Comparison of ENCODE assay signal across 13 mouse cellular contexts in genomic region chr3:127823886-127824863, GRCm38 (mm10). TPM values are rescaled to one million over a fixed set of nuclear protein-coding genes. Genes with fewer than 3 reads are reported as not detected.
DNase-seq lines count a peak whose midpoint lies in the region; ATAC-seq lines count a peak whose summit lies in the region.
"Had no signal": no experiment of that assay in that cellular context is flagged by ENCODE, and none has a peak within 500 bp of the region (broad histone marks: within the 10 kb centered on the region; RNA-seq: fewer than 3 reads in every experiment).

No protein-coding gene starts in this region.

- peaks cover 15% of the 10 kb centered on the region; the same call in 1 of the 2 replicates for H3K36me3 ChIP-seq in forebrain, embryonic 15.5 days
- peaks cover 20% of the 10 kb centered on the region for H3K36me3 ChIP-seq in forebrain, embryonic 14.5 days (ENCODE audit: control insufficient read depth, insufficient read depth, low read length)

- 0 out of 2 replicates have a peak, but pooled peaks cover 2% of the 10 kb centered on the region for H3K4me1 ChIP-seq in forebrain, embryonic 15.5 days
- no peaks in the 10 kb centered on the region for H3K4me1 ChIP-seq in forebrain, embryonic 14.5 days (ENCODE audit: control insufficient read depth, insufficient read depth, low read length)

- DNase-seq in forebrain, embryonic 14.5 days (ENCODE audit: low spot score) = no peak
- DNase-seq in A20 (ENCODE audit: low read depth, low spot score) = peak; percentile 80
- peak; percentile 56 to 64 for DNase-seq in natural killer cell, adult 2 months (ENCODE audit: low spot score in 2 of 2)
- DNase-seq in embryo, embryonic 9.5 days (ENCODE audit: extremely low spot score) = no peak
- no peak for DNase-seq in right cerebral cortex, postnatal 4 days
- DNase-seq: cerebellum, postnatal 25 days; retina, postnatal 1 day had no signal

- H3K27ac ChIP-seq in forebrain, embryonic 15.5 days (replicated peaks) = no peak overlapping the region
- H3K27ac ChIP-seq in forebrain, embryonic 14.5 days (ENCODE audit: low read depth, low read length) = no peak overlapping the region
- H3K27ac ChIP-seq: kidney, postnatal 0 days had no signal

- H3K27me3 ChIP-seq in forebrain, embryonic 15.5 days = no peaks in the 10 kb centered on the region
- H3K27me3 ChIP-seq in forebrain, embryonic 14.5 days (replicated peaks; ENCODE audit: control insufficient read depth, insufficient read depth, low read length) = no peaks in the 10 kb centered on the region

- WGBS in forebrain, embryonic 15.5 days = 72% methylated on average over 17 of the region's 17 CpGs
- WGBS in forebrain, embryonic 14.5 days = 68% methylated on average over 17 of the region's 17 CpGs

- ATAC-seq in forebrain, embryonic 15.5 days (replicated peaks) = 0 out of 2 replicates have a peak, but pooled peaks have one; percentile 16
- ATAC-seq in forebrain, embryonic 14.5 days = no peak
- ATAC-seq in erythroblast, adult 5-6 weeks (replicated peaks; ENCODE audit: low FRiP score, poor library complexity, severe bottlenecking) = 0 out of 2 replicates have a peak, but pooled peaks have one; percentile 26
- ATAC-seq in frontal cortex, adult (ENCODE audit: low TSS enrichment) = no peak
- ATAC-seq: lung, postnatal 0 days had no signal

- no peak overlapping the region for H3K9ac ChIP-seq in forebrain, embryonic 15.5 days (replicated peaks)
- H3K9ac ChIP-seq in forebrain, embryonic 14.5 days (ENCODE audit: low read length) = no peak overlapping the region

- no peak overlapping the region for H3K4me2 ChIP-seq in forebrain, embryonic 15.5 days (replicated peaks)
- H3K4me2 ChIP-seq in forebrain, embryonic 14.5 days (ENCODE audit: low read length) = no peak overlapping the region

- H3K4me3 ChIP-seq in forebrain, embryonic 15.5 days = no peak overlapping the region
- H3K4me3 ChIP-seq in forebrain, embryonic 14.5 days (ENCODE audit: low read depth, low read length) = no peak overlapping the region
- H3K4me3 ChIP-seq: erythroblast, embryonic 14.5 days had no signal

- no peaks in the 10 kb centered on the region for H3K9me3 ChIP-seq in forebrain, embryonic 15.5 days
- H3K9me3 ChIP-seq in forebrain, embryonic 14.5 days (replicated peaks; ENCODE audit: control insufficient read depth, low read length) = no peaks in the 10 kb centered on the region

RNA-seq across cellular contexts. Expression of gene Ap1ar, which starts 13.1 kb away (rescaled TPM):
- 87.1 and 89.2 TPM in 2 replicates for polyA plus RNA-seq in forebrain, embryonic 15.5 days (2015; fragmentation: Nextera tagmentation; extraction: Ambion mirVana)
- 42.8 and 53.3 TPM in 2 replicates for polyA plus RNA-seq in forebrain, embryonic 14.5 days (2014; fragmentation: Nextera tagmentation; extraction: Ambion mirVana)
- total RNA-seq in erythroblast, adult 5-6 weeks (2015; ENCODE audit: low replicate concordance) = 11.9 and 22.4 TPM in 2 replicates
- 31.9 and 51.7 TPM in 2 replicates for total RNA-seq in erythroblast, adult 5-6 weeks (2017; ENCODE audit: low replicate concordance)

RNA-seq across cellular contexts. Expression of gene Tifa, which starts 34.6 kb away (rescaled TPM):
- 4.8 and 5.5 TPM in 2 replicates for polyA plus RNA-seq in forebrain, embryonic 15.5 days (2015; fragmentation: Nextera tagmentation; extraction: Ambion mirVana)
- 6.2 and 6.7 TPM in 2 replicates for polyA plus RNA-seq in forebrain, embryonic 14.5 days (2014; fragmentation: Nextera tagmentation; extraction: Ambion mirVana)
- total RNA-seq in erythroblast, adult 5-6 weeks (2015; ENCODE audit: low replicate concordance) = 80.5 and 102 TPM in 2 replicates
- 77.4 and 87.0 TPM in 2 replicates for total RNA-seq in erythroblast, adult 5-6 weeks (2017; ENCODE audit: low replicate concordance)

RNA-seq across cellular contexts. Expression of gene Alpk1, which starts 43.8 kb away (rescaled TPM):
- polyA plus RNA-seq in forebrain, embryonic 15.5 days (2015; fragmentation: Nextera tagmentation; extraction: Ambion mirVana) = 0.78 and 1.0 TPM in 2 replicates
- polyA plus RNA-seq in forebrain, embryonic 14.5 days (2014; fragmentation: Nextera tagmentation; extraction: Ambion mirVana) = 0.93 and 1.1 TPM in 2 replicates
- total RNA-seq in erythroblast, adult 5-6 weeks (2015; ENCODE audit: low replicate concordance) = 1.5 and 2.9 TPM in 2 replicates
- total RNA-seq in erythroblast, adult 5-6 weeks (2017; ENCODE audit: low replicate concordance) = 2.9 and 3.0 TPM in 2 replicates
- polyA plus RNA-seq: erythroblast, embryonic 14.5 days had no signal

Comparison
In these comparisons a context has a peak if more than half of its experiments do, and no peak if none do; other contexts are left out.
1. ATAC-seq: peak in forebrain, embryonic 15.5 days (single experiment) and erythroblast, adult 5-6 weeks (single experiment); none in forebrain, embryonic 14.5 days (single experiment) and frontal cortex, adult (single experiment).
2. DNase-seq: peak in A20 (single experiment) and natural killer cell, adult 2 months (2 of 2); none in forebrain, embryonic 14.5 days (single experiment), embryo, embryonic 9.5 days (single experiment) and right cerebral cortex, postnatal 4 days (single experiment).